8 mouse cellular contexts compared by ENCODE assay signal in the genomic region with DNA sequence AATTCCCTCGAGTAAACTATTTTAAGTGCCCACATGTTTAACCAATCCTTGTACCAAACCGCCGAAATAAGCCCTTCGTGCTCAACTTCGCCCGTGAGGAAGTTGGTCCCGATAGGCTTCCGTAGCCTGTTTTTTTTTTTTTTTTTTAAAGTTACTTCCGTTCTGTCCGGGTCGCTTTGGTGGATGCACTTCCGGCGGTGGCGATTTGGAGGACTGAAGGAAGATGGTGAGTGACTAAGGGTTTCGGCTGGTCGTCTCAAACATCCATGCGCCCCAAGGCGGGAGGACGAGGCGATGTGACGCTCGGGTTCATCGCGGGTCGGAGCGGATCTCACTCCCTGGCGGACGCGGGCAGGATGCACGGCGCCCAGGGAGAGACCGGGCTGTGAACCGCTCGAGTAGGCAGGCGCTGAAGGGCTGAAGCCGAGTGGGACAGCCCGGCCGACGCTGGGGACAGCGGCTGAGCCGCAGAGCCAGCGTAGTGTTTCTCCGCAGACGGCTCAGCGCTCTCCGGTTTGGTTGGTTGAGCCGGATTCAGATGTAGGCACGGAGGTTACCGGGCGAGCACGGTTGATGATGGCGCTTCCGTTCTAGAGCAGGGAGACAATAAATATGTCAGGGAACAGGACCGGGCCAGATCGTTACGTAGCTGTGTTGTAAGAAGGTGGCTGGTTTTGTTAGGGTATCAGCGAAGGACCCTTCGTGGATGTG. TPM values are rescaled to one million over a fixed set of nuclear protein-coding genes. Genes with fewer than 3 reads are reported as not detected.
DNase-seq lines count a peak whose midpoint lies in the region; ATAC-seq lines count a peak whose summit lies in the region.

A gene (plus strand): TSS at position 169 of the 711 bp plus-strand sequence.

- H3K36me3 ChIP-seq in embryonic facial prominence, embryonic 11.5 days (replicated peaks; ENCODE audit: control insufficient read depth, insufficient read depth, low read depth, low read length), result peaks cover 4% of the 10 kb centered on the region
- peaks cover 8% of the 10 kb centered on the region for H3K36me3 ChIP-seq in limb, embryonic 11.5 days (ENCODE audit: control insufficient read depth, insufficient read depth, low read length)
- H3K36me3 ChIP-seq in midbrain, embryonic 14.5 days (ENCODE audit: control insufficient read depth, insufficient read depth, low read length), result peaks cover 28% of the 10 kb centered on the region

- no peaks in the 10 kb centered on the region for H3K4me1 ChIP-seq in embryonic facial prominence, embryonic 11.5 days (ENCODE audit: control insufficient read depth, insufficient read depth, low read length)
- peaks cover 5% of the 10 kb centered on the region for H3K4me1 ChIP-seq in limb, embryonic 11.5 days (ENCODE audit: control insufficient read depth, insufficient read depth, low read length)
- H3K4me1 ChIP-seq in midbrain, embryonic 14.5 days (ENCODE audit: control insufficient read depth, insufficient read depth, low read length), result peaks cover 6% of the 10 kb centered on the region

- no peaks in the 10 kb centered on the region for H3K9me3 ChIP-seq in embryonic facial prominence, embryonic 11.5 days (replicated peaks; ENCODE audit: control insufficient read depth, low read length)
- no peaks in the 10 kb centered on the region for H3K9me3 ChIP-seq in limb, embryonic 11.5 days (ENCODE audit: control insufficient read depth, low read length)
- no peaks in the 10 kb centered on the region for H3K9me3 ChIP-seq in midbrain, embryonic 14.5 days (ENCODE audit: control insufficient read depth, low read length)

- under 1% methylated on average over 58 of the region's 58 CpGs for WGBS in embryonic facial prominence, embryonic 11.5 days
- WGBS in limb, embryonic 11.5 days, result under 1% methylated on average over 58 of the region's 58 CpGs
- under 1% methylated on average over 58 of the region's 58 CpGs for WGBS in midbrain, embryonic 14.5 days

- ATAC-seq in embryonic facial prominence, embryonic 11.5 days (replicated peaks; ENCODE audit: insufficient number of reproducible peaks, low FRiP score, low TSS enrichment, low read depth), result peak; percentile 78
- peak; percentile 84 for ATAC-seq in granulocyte monocyte progenitor cell, adult 5-6 weeks (replicated peaks; ENCODE audit: poor library complexity, severe bottlenecking)
- peak; percentile 80 for ATAC-seq in limb, embryonic 11.5 days (ENCODE audit: insufficient number of reproducible peaks, low FRiP score, low TSS enrichment, low read depth)
- peak; percentile 84 for ATAC-seq in midbrain, embryonic 14.5 days (ENCODE audit: low FRiP score, low TSS enrichment)

- peak within 1 kb of the TSS; percentile 89 for H3K4me3 ChIP-seq in embryonic facial prominence, embryonic 11.5 days (ENCODE audit: low read depth, low read length)
- H3K4me3 ChIP-seq in limb, embryonic 11.5 days (ENCODE audit: low read depth, low read length), result peak within 1 kb of the TSS; percentile 99
- peak within 1 kb of the TSS; percentile 90 for H3K4me3 ChIP-seq in midbrain, embryonic 14.5 days (replicated peaks; ENCODE audit: low read depth, low read length)

- no peaks in the 10 kb centered on the region for H3K27me3 ChIP-seq in embryonic facial prominence, embryonic 11.5 days (ENCODE audit: control insufficient read depth, insufficient read depth, low read length)
- no peaks in the 10 kb centered on the region for H3K27me3 ChIP-seq in limb, embryonic 11.5 days (ENCODE audit: control insufficient read depth, insufficient read depth, low read length)
- H3K27me3 ChIP-seq in midbrain, embryonic 14.5 days (ENCODE audit: control insufficient read depth, insufficient read depth, low read length), result no peaks in the 10 kb centered on the region

- H3K4me2 ChIP-seq in embryonic facial prominence, embryonic 11.5 days (ENCODE audit: low read depth, low read length), result peak within 1 kb of the TSS; percentile 61
- H3K4me2 ChIP-seq in limb, embryonic 11.5 days (ENCODE audit: low read depth, severe bottlenecking), result peak within 1 kb of the TSS; percentile 74
- H3K4me2 ChIP-seq in midbrain, embryonic 14.5 days (ENCODE audit: low read length), result peak within 1 kb of the TSS; percentile 84

- H3K9ac ChIP-seq in embryonic facial prominence, embryonic 11.5 days (replicated peaks; ENCODE audit: low read length), result peak within 1 kb of the TSS; percentile 91
- H3K9ac ChIP-seq in limb, embryonic 11.5 days (ENCODE audit: low read length), result peak within 1 kb of the TSS; percentile 91
- H3K9ac ChIP-seq in midbrain, embryonic 14.5 days (replicated peaks; ENCODE audit: low read length), result peak within 1 kb of the TSS; percentile 91

- peak within 1 kb of the TSS; percentile 70; the same call in 1 of the 2 replicates for H3K27ac ChIP-seq in embryonic facial prominence, embryonic 11.5 days (replicated peaks; ENCODE audit: low read depth, low read length)
- peak within 1 kb of the TSS; percentile 85 for H3K27ac ChIP-seq in limb, embryonic 11.5 days (replicated peaks; ENCODE audit: low read depth, low read length)
- H3K27ac ChIP-seq in midbrain, embryonic 14.5 days (replicated peaks; ENCODE audit: low read depth, low read length), result peak within 1 kb of the TSS; percentile 88

- DNase-seq in urinary bladder, adult 18-20 months (ENCODE audit: low spot score in 2 of 2), result peak; percentile 70 to 73
- DNase-seq in urinary bladder, postnatal 10 days (ENCODE audit: low spot score), result no peak
- DNase-seq in embryonic facial prominence, embryonic 11.5 days (ENCODE audit: low spot score), result peak; percentile 92
- DNase-seq in kidney, adult 11 months, result peak; percentile 73
- DNase-seq in limb, embryonic 11.5 days (ENCODE audit: low spot score), result peak; percentile 89
- DNase-seq in midbrain, embryonic 14.5 days, result peak; percentile 94
- peak; percentile 63 to 70 for DNase-seq in spleen, adult 18-20 months

RNA-seq across cellular contexts. Expression of the gene that starts here (rescaled TPM):
- polyA plus RNA-seq in embryonic facial prominence, embryonic 11.5 days (2014; fragmentation: Nextera tagmentation; extraction: Ambion mirVana), result 433 and 457 TPM in 2 replicates
- 168 and 202 TPM in 2 replicates for total RNA-seq in granulocyte monocyte progenitor cell, adult 5-6 weeks (2014; fragmentation: Nextera tagmentation)
- total RNA-seq in granulocyte monocyte progenitor cell, adult 5-6 weeks (2017), result 190 and 241 TPM in 2 replicates
- polyA plus RNA-seq in limb, embryonic 11.5 days (2014; fragmentation: Nextera tagmentation; extraction: Ambion mirVana), result 410 and 413 TPM in 2 replicates
- polyA plus RNA-seq in midbrain, embryonic 14.5 days (2014; fragmentation: Nextera tagmentation; extraction: Ambion mirVana), result 257 and 284 TPM in 2 replicates
